Mouse (Mus musculus) heart, adult 2 months (tissue): ENCODE measurements at regions not wholly inside any gene's neighbourhood (a gene's known extent, or its start where the extent isn't known, plus 50 kb on each side); places are given as distances from the start of the nearest gene placed in this dataset.

Experiments used
- CTCF ChIP-seq: fragments of 200-600 bp; IDR thresholded peaks from 2 replicates; pipeline ENCODE4 v1.8.1; 2022; ENCODE audit warnings: antibody characterized with exemption, mild to moderate bottlenecking, moderate library complexity
- EP300 ChIP-seq: fragments of 200-500 bp; IDR thresholded peaks from 2 replicates; pipeline ENCODE4 v1.6.1; 2011; ENCODE audit warnings: low read depth, low read length, control low read depth; ENCODE audit not compliant: insufficient read depth
- POLR2A ChIP-seq: fragments of 200-500 bp; IDR thresholded peaks from 2 replicates; pipeline ENCODE4 v1.6.1; 2011; ENCODE audit warnings: mild to moderate bottlenecking, low read depth, low read length, control low read depth; ENCODE audit not compliant: insufficient read depth

- TF ChIP-seq CTCF, result no peak
- TF ChIP-seq POLR2A, result no peak
- TF ChIP-seq EP300, result no peak
Observed at GRCm38 (mm10) chr2:80870046-80870445, 253.0 kb downstream of the Nup35 start.
